Mouse (Mus musculus) lung, postnatal 0 days (tissue): ENCODE measurements at regions not wholly inside any gene's neighbourhood (a gene's known extent, or its start where the extent isn't known, plus 50 kb on each side); places are given as distances from the start of the nearest gene placed in this dataset.

Source experiments
- CTCF ChIP-seq: IDR thresholded peaks from 2 replicates; pipeline ENCODE4 v1.5.1; 2016; ENCODE audit warnings: antibody characterized with exemption, mild to moderate bottlenecking
- EP300 ChIP-seq: IDR thresholded peaks from 2 replicates; pipeline ENCODE4 v1.6.1; 2016; ENCODE audit warnings: antibody characterized with exemption, mild to moderate bottlenecking, control low read depth

DNA sequence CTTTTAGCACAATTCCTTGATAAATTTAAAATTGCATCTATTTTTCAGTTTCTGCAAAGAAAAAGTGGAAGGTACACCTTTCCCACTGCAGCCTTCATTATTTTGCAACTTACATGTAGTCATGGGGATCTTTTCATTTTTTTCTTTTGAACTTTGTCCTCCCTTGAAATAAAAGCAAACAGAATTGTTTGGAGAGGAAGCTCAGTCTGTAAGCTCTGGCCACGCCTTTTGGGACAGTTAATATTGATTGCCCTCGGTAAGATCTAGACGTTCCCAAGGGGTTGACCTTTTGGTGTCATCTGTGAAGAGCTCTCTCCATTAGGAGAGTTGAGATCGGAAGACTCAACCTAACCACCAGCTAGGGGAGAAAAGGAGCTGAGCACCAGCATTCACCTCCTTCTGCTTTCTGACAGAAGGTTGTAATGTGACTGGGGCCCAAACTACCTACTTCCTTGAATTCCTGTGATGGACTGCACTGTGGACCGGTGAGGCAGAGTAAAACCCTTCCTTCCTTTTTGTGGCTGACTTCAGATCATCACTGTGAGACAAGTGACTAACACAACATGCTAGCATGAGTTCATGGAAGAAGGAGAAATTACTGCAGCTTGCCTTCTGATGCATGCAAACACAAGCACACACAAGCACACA, 621.9 kb downstream of the Inhba start:
- TF ChIP-seq CTCF: no peak
- no peak for TF ChIP-seq EP300
